Mouse (Mus musculus) hindbrain, embryonic 14.5 days (tissue): ENCODE measurements around the gene Arsg. TPM values are rescaled to one million over a fixed set of nuclear protein-coding genes. Genes with fewer than 3 reads are reported as not detected.

Experiments used
- ATAC-seq: fragments of 200-750 bp; cut with Nextera tagmentation; 2 replicates; pipeline ENCODE4 v1.8.0; 2017; ENCODE audit warnings: moderate number of reproducible peaks, mild to moderate bottlenecking, moderate TSS enrichment, moderate library complexity; ENCODE audit not compliant: low FRiP score
- DNase-seq: peaks from one replicate; pipeline ENCODE4 v3.0.0-alpha.2; 2015; ENCODE audit warnings: low spot score
- H3K27ac ChIP-seq: fragments of 300-500 bp; sonication (generic); 2 replicates; pipeline ENCODE4 v1.5.1; 2014; ENCODE audit warnings: mild to moderate bottlenecking, moderate library complexity
- H3K27me3 ChIP-seq: fragments of 300-500 bp; sonication (generic); 2 replicates; pipeline ENCODE4 v1.6.1; 2014; ENCODE audit warnings: mild to moderate bottlenecking, low read length, mixed read lengths; ENCODE audit not compliant: control insufficient read depth, insufficient read depth
- H3K36me3 ChIP-seq: fragments of 300-500 bp; sonication (generic); replicated peaks from 2 replicates; pipeline ENCODE4 v1.6.1; 2014; ENCODE audit not compliant: control insufficient read depth, insufficient read depth
- H3K4me1 ChIP-seq: fragments of 300-500 bp; sonication (generic); replicated peaks from 2 replicates; pipeline ENCODE4 v1.6.1; 2014; ENCODE audit warnings: antibody characterized with exemption, low read length, mixed read lengths; ENCODE audit not compliant: control insufficient read depth, insufficient read depth
- H3K4me2 ChIP-seq: fragments of 300-500 bp; sonication (generic); replicated peaks from 2 replicates; pipeline ENCODE4 v1.6.1; 2014; ENCODE audit warnings: mild to moderate bottlenecking, moderate library complexity
- H3K4me3 ChIP-seq: fragments of 300-500 bp; sonication (generic); replicated peaks from 2 replicates; pipeline ENCODE4 v1.5.1; 2014; ENCODE audit warnings: mild to moderate bottlenecking, low read length
- H3K9ac ChIP-seq: fragments of 300-500 bp; sonication (generic); 2 replicates; pipeline ENCODE4 v1.6.1; 2014
- H3K9me3 ChIP-seq: fragments of 300-500 bp; sonication (generic); 2 replicates; pipeline ENCODE4 v1.6.1; 2016; ENCODE audit warnings: low read length; ENCODE audit not compliant: control insufficient read depth
- WGBS: fragments of 180-500 bp; shearing (Covaris S2); extraction: QIAGEN DNeasy Blood & Tissue Kit; methylation state at CpG from one replicate; pipeline ENCODE4 v1.1.7; 2014; 5-methylcytosine and 5-hydroxymethylcytosine counted together
- polyA plus RNA-seq: library from polyadenylated mRNA; unstranded; fragments of >200 nt; fragmentation: Nextera tagmentation; extraction: Ambion mirVana; gene quantifications from 2 replicates; pipeline ENCODE4 v1.2.1, GENCODE M21; 2014

Gene Arsg
- polyA plus RNA-seq, 1 experiment from 2014 or later = 8.8 TPM

DNA sequence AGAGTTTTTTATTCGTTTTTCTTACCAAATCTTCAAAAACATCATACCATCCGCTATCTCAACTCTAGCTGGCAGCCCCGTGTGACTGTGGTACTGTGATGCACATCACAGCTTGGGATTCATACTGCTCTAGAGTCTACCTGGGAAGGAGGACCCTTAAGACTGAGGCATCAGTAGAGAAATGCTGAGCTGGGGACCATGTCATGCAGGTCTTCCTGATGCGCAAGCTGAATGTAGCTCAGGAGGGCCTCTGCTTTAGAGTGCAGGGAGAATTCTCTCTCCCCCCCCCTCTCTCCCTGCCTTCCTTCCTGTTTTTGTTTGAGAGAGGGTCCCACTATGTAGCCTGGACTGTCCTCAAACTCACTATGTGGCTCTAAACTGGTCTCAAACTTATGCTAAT lies 32.5 kb upstream of the Arsg start:
- H3K9me3 ChIP-seq = no peaks in the 10 kb centered on the region
- DNase-seq (no peak), ATAC-seq (no peak)
- peak overlapping the region; percentile 75 for H3K4me2 ChIP-seq
- H3K27ac ChIP-seq = no peak overlapping the region
- peaks cover 25% of the 10 kb centered on the region for H3K36me3 ChIP-seq
- no peak overlapping the region for H3K9ac ChIP-seq
- H3K4me3 ChIP-seq = no peak overlapping the region
- no peaks in the 10 kb centered on the region for H3K27me3 ChIP-seq
- WGBS = 58% methylated on average over 4 of the region's 4 CpGs
- H3K4me1 ChIP-seq = peaks cover 10% of the 10 kb centered on the region

DNA sequence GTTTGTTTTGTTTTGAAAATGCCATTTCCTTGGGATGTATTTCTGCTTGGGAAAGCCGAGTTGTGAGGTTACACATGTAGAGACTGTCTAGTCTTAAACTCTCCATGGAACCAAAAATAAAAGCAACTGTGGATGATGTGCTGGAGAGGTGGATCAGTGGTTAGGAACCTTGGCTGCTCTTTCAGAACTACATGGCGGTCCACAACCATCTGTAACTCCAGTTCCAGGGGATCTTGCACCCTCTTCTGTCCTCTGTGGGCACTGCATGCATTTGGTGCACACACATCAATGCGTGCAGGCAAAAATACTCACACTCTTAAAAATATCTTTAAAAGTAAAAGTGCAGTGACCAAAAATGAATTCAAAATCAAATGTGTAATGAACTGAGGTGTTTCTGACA lies 32.1 kb upstream of the Arsg start:
- Histone ChIP-seq H3K36me3 (peaks cover 20% of the 10 kb centered on the region), H3K4me1 (peaks cover 10% of the 10 kb centered on the region), H3K9me3 (no peaks in the 10 kb centered on the region), H3K9ac (no peak overlapping the region), H3K4me3 (no peak overlapping the region), H3K27me3 (no peaks in the 10 kb centered on the region), H3K27ac (no peak overlapping the region), H3K4me2 (no peak overlapping the region)
- 61% methylated on average over 3 of the region's 3 CpGs for WGBS
- DNase-seq (no peak), ATAC-seq (no peak)

DNA sequence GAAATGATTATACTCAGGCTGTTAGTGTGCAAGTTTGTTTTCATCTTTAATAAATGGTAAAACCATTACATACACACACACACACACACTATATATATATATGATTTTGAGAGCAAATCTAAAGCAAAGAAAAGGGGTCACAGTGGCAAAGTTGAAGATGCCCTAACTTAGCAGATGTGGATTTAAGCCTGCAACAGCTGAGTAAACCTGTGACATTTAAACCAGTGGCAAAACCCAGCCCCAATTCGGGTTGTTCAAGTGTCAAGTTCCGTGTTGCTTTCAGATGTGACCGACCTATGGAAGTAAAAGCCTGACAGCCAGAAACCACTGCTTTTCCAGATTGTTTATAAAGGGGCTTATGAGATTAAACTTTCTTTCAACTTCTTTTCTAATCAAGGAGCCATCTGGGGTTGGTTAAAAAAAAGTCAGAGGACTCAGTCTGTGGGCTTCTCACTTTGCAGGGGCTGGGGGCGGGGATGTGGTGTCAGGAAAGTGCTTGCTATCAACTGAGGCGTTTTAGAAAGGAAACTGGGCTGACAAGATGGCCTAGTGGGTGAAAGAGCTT lies 30.9 kb upstream of the Arsg start:
- Histone ChIP-seq H3K4me1 (peaks cover 10% of the 10 kb centered on the region), H3K9ac (no peak overlapping the region), H3K4me2 (no peak overlapping the region), H3K36me3 (peaks cover 11% of the 10 kb centered on the region), H3K4me3 (no peak overlapping the region), H3K9me3 (no peaks in the 10 kb centered on the region), H3K27me3 (no peaks in the 10 kb centered on the region), H3K27ac (no peak overlapping the region)
- WGBS = 73% methylated on average over 5 of the region's 5 CpGs
- ATAC-seq (no peak), DNase-seq (no peak)

DNA sequence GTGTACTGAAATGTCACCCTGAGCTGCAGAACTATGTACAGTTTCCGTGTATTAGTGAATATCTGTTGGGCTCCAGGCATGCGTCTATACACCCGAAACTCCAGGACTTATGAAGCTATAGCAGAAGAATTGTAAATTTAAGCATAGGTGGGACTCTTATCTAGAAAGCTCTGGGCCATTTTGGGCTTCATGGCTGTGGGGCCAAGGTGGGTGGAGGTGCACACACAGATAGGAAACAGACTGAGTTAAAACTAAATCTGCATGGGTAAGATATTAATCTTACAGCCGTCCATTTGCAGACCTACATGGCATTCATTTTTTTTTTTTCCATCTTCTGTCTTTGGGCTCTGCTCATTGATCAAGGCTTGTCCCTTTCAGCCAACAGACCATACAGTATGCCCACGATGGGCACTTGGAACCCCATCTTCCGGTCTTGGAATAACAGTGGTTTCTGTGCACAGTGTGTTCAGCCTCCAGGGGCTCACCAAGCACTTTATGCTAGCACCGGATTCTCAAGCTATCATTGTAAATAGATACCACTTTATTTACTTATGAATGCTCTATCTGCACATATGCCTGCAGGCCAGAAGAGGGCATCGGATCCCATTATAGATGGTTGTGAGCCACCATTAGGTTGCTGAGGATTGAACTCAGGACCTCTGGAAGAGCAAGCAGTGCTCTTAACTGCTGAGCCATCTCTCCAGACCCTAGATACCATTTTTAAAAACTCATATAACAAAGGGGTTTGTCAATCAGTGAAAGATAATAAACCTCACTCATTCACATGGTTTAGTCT lies 29.5 kb upstream of the Arsg start:
- peaks cover 10% of the 10 kb centered on the region for H3K4me1 ChIP-seq
- H3K9me3 ChIP-seq = no peaks in the 10 kb centered on the region
- no peak overlapping the region for H3K4me2 ChIP-seq
- no peaks in the 10 kb centered on the region for H3K36me3 ChIP-seq
- H3K4me3 ChIP-seq = no peak overlapping the region
- H3K27ac ChIP-seq = no peak overlapping the region
- no peaks in the 10 kb centered on the region for H3K27me3 ChIP-seq
- ATAC-seq = no peak
- H3K9ac ChIP-seq = no peak overlapping the region
- 90% methylated on average over 8 of the region's 8 CpGs for WGBS
- no peak for DNase-seq

DNA sequence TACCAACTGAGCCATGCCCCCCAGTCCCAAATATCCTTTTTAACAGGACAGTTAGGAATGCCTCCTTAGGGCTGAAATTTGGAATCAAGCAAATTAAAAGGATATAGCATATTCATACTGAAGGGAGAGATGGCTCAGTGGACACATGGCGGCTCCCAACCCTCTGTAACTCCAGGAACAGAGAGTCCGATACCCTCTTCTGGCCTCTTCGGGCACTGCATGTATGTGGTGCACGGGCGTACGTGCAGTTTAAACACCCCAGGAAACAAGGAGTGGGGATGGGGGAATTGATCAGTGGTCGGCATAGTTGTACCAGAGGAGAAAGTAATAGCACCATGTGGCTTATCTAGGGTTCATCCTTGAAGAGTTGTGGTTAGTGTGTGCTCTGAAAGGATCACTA lies 28.6 kb upstream of the Arsg start:
- Histone ChIP-seq H3K9ac (no peak overlapping the region), H3K4me1 (peaks cover 8% of the 10 kb centered on the region), H3K27ac (no peak overlapping the region), H3K27me3 (no peaks in the 10 kb centered on the region), H3K4me3 (no peak overlapping the region), H3K9me3 (no peaks in the 10 kb centered on the region), H3K36me3 (no peaks in the 10 kb centered on the region), H3K4me2 (no peak overlapping the region)
- WGBS = 50% methylated on average over 7 of the region's 7 CpGs
- DNase-seq = no peak
- no peak for ATAC-seq

DNA sequence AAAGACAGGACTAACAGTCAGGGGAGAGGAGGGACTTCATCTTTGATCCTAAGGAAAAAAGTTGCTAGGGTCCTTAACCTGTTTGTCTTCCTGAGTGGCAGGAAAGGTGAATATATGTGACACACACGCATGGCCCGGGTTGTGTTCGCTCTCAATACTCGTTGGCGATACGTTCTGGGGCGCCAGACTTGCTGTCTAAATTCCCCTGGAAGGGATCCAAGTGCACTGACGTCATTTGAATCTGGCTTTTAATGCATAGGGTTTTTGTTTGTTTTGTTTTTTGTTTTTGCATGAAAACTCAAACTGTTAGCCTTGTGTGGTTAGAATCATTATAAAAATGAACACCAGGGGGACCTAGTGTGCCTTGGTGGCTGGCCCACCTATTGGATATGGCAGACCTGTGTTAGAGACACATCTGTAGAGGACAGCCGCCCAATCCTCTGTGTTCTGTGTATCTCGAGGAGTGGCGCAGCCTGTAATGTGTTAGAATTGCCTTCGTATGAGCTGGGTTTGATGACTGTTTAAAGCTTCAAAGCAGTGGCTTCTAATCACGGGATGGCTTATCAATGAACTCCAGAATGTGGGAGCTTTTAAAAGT lies 27.6 kb upstream of the Arsg start:
- no peak overlapping the region for H3K27ac ChIP-seq
- DNase-seq (peak; percentile 78), ATAC-seq (no peak)
- no peaks in the 10 kb centered on the region for H3K27me3 ChIP-seq
- H3K9me3 ChIP-seq = no peaks in the 10 kb centered on the region
- no peaks in the 10 kb centered on the region for H3K4me1 ChIP-seq
- H3K4me2 ChIP-seq = no peak overlapping the region
- H3K9ac ChIP-seq = no peak overlapping the region
- WGBS = 61% methylated on average over 13 of the region's 13 CpGs
- no peaks in the 10 kb centered on the region for H3K36me3 ChIP-seq
- no peak overlapping the region for H3K4me3 ChIP-seq

DNA sequence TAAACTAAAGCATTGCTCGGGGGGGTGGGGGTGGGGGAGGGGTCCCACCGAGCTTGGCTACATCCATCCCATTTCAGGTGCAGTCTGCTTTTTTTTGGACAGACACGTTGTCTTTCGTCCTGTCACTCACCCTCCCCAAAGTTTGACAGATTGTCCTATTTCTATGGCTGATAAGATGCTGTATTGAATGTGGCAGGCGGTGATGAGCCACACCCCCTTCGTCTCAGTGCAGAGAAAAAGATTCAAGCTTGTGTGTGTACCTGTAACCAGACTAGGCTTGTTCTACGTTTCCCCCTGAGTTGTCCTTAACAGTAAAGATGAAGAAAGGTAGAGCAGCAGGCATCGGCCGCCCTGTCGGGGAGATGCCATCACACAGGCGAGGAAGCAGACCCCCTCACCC lies 22.0 kb upstream of the Arsg start:
- 83% methylated on average over 11 of the region's 11 CpGs for WGBS

DNA sequence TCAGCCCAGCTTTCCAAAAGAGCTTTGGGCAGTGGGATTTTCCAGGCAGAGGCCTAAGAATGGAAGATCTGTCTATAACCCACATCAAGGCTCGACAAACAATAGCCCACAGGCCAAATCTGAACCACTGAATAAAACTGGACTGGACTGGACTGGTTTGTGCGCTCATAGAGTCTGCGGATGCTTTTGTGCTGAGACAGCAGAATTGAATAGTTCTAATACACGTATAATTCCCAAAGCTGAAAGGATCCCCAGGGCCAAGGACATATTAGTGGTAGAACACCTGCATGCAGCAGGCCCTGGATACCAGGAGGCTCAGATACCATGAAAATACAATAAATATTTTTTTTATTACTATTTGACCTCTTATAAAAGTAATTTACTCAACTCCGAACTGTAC lies 16.9 kb upstream of the Arsg start:
- Histone ChIP-seq H3K27me3 (no peaks in the 10 kb centered on the region), H3K4me2 (no peak overlapping the region), H3K4me3 (no peak overlapping the region), H3K9me3 (no peaks in the 10 kb centered on the region), H3K4me1 (no peaks in the 10 kb centered on the region), H3K9ac (no peak overlapping the region), H3K36me3 (peaks cover 13% of the 10 kb centered on the region; the same call in 1 of the 2 replicates), H3K27ac (no peak overlapping the region)
- no peak for ATAC-seq
- no peak for DNase-seq
- WGBS = 81% methylated on average over 5 of the region's 5 CpGs

More for the DNA sequence above, 22.0 kb upstream of the Arsg start:
- Histone ChIP-seq H3K27me3 (no peaks in the 10 kb centered on the region), H3K27ac (no peak overlapping the region), H3K9ac (no peak overlapping the region), H3K4me1 (no peaks in the 10 kb centered on the region), H3K36me3 (peaks cover 9% of the 10 kb centered on the region; the same call in 1 of the 2 replicates), H3K9me3 (no peaks in the 10 kb centered on the region), H3K4me2 (no peak overlapping the region), H3K4me3 (no peak overlapping the region)
- DNase-seq (no peak), ATAC-seq (no peak)

DNA sequence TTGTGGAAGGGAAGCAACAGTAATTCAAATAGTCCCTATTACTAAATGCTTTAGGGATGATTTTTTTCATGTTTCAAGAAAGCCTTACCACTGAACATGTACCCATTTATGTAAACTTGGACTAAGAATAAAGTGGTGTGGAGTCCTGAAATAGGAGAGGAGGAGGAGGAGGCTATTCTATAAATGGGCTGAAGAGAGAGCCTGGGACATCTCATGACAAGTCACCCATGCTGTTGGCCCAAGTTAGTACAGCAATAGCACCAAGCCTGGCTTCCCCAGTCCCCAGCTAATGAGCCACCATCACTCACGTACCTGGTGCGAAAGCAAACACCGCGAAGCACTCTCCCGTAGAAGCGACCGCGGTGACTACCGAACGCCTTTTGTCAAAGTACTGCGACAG lies 15.0 kb upstream of the Arsg start:
- H3K27me3 ChIP-seq = no peaks in the 10 kb centered on the region
- ATAC-seq (no peak), DNase-seq (no peak)
- peaks cover 11% of the 10 kb centered on the region for H3K36me3 ChIP-seq
- H3K4me3 ChIP-seq = no peak overlapping the region
- H3K9me3 ChIP-seq = no peaks in the 10 kb centered on the region
- H3K4me1 ChIP-seq = no peaks in the 10 kb centered on the region
- 94% methylated on average over 11 of the region's 11 CpGs for WGBS
- H3K9ac ChIP-seq = no peak overlapping the region
- no peak overlapping the region for H3K27ac ChIP-seq
- no peak overlapping the region for H3K4me2 ChIP-seq
